Mouse (Mus musculus) hindbrain, embryonic 11.5 days (tissue): ENCODE results near the gene Hip1. TPM values are rescaled to one million over a fixed set of nuclear protein-coding genes. Genes with fewer than 3 reads are reported as not detected.

Source experiments
- ATAC-seq: fragments of 200-750 bp; cut with Nextera tagmentation; 2 replicates; pipeline ENCODE4 v1.8.0; 2017; ENCODE audit warnings: mild to moderate bottlenecking, moderate TSS enrichment, moderate library complexity; ENCODE audit not compliant: low FRiP score
- DNase-seq: peaks from one replicate; pipeline ENCODE4 v3.0.0-alpha.2; 2015; ENCODE audit warnings: low spot score
- H3K27ac ChIP-seq: fragments of 300-500 bp; sonication (generic); 2 replicates; pipeline ENCODE4 v1.5.1; 2014; ENCODE audit warnings: mild to moderate bottlenecking, low read depth, low read length
- H3K27me3 ChIP-seq: fragments of 300-500 bp; sonication (generic); 2 replicates; pipeline ENCODE4 v1.6.1; 2014; ENCODE audit warnings: mild to moderate bottlenecking, low read length, moderate library complexity, mixed read lengths; ENCODE audit not compliant: control insufficient read depth, insufficient read depth
- H3K36me3 ChIP-seq: fragments of 300-500 bp; sonication (generic); 2 replicates; pipeline ENCODE4 v1.6.1; 2014; ENCODE audit warnings: mild to moderate bottlenecking, low read length, moderate library complexity, mixed read lengths; ENCODE audit not compliant: control insufficient read depth, insufficient read depth
- H3K4me1 ChIP-seq: fragments of 300-500 bp; sonication (generic); replicated peaks from 2 replicates; pipeline ENCODE4 v1.6.1; 2014; ENCODE audit warnings: low read length, mixed read lengths; ENCODE audit not compliant: control insufficient read depth, insufficient read depth
- H3K4me2 ChIP-seq: fragments of 300-500 bp; sonication (generic); replicated peaks from 2 replicates; pipeline ENCODE4 v1.6.1; 2014; ENCODE audit warnings: mild to moderate bottlenecking, low read depth, low read length
- H3K4me3 ChIP-seq: fragments of 300-500 bp; sonication (generic); 2 replicates; pipeline ENCODE4 v1.5.1; 2014; ENCODE audit warnings: low read depth, low read length
- H3K9ac ChIP-seq: fragments of 300-500 bp; sonication (generic); 2 replicates; pipeline ENCODE4 v1.6.1; 2014; ENCODE audit warnings: low read depth, low read length
- H3K9me3 ChIP-seq: fragments of 300-500 bp; sonication (generic); 2 replicates; pipeline ENCODE4 v1.6.1; 2016; ENCODE audit warnings: low read length; ENCODE audit not compliant: control insufficient read depth
- whole genome bisulfite sequencing: fragments of 180-500 bp; shearing (Covaris S2); extraction: QIAGEN DNeasy Blood & Tissue Kit; methylation state at CpG from one replicate; pipeline ENCODE4 v1.1.7; 2014; 5-methylcytosine and 5-hydroxymethylcytosine counted together
- polyA plus RNA-seq: library from polyadenylated mRNA; unstranded; fragments of >200 nt; fragmentation: Nextera tagmentation; extraction: Ambion mirVana; gene quantifications from 2 replicates; pipeline ENCODE4 v1.2.1, GENCODE M21; 2014

Hip1 gene
- polyA plus RNA-seq, 1 experiment from 2014 or later = 50.0 TPM

DNA sequence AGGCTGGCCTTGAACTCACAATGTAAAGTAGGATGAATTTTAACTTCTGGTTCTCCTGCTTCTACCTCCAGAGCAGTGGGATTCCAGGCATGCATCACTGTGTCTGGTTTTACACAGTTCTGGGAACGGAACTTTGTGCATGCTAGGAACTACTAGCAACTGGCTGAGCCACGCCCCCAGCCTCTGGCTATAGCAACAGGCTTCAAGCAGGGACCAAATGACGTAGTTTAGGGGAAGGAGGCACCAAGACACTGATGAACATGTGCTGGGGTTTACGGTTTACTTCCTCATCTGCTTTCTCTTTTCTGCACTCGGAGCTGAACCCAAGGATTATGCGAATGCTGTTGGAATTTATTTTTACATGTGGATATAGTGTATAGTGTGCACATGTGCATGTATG, 72.5 kb downstream of the Hip1 start:
- Histone ChIP-seq H3K9ac (no peak overlapping the region), H3K4me1 (no peaks in the 10 kb centered on the region), H3K9me3 (no peaks in the 10 kb centered on the region), H3K4me3 (no peak overlapping the region), H3K27ac (no peak overlapping the region), H3K36me3 (no peaks in the 10 kb centered on the region), H3K4me2 (no peak overlapping the region), H3K27me3 (no peaks in the 10 kb centered on the region)
- no peak for ATAC-seq
- WGBS = 92% methylated on average over 6 of the region's 6 CpGs
- DNase-seq = no peak

DNA sequence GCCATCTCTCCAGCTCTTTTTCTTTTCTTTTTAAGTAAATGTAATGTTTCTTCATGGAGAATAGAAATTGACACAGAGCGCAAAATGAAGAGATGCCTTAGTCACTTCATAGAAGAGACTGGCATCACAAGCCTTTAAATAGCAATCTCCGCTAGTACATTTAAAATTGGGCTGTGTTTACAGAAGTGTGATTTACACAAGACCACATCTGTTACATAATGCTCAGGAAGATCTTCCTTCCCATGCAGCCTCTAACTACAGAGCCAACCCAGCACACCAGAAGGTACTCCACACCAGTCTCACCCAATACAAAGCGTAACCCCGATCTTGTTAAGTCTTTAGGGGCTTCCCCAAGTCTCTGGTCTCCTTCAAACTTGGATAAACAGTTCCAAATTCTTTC, 73.2 kb downstream of the Hip1 start:
- DNase-seq (no peak), ATAC-seq (no peak)
- Histone ChIP-seq H3K36me3 (no peaks in the 10 kb centered on the region), H3K27ac (no peak overlapping the region), H3K27me3 (no peaks in the 10 kb centered on the region), H3K4me2 (no peak overlapping the region), H3K9me3 (no peaks in the 10 kb centered on the region), H3K9ac (no peak overlapping the region), H3K4me3 (no peak overlapping the region), H3K4me1 (no peaks in the 10 kb centered on the region)
- WGBS = 99% methylated on average over 4 of the region's 4 CpGs

DNA sequence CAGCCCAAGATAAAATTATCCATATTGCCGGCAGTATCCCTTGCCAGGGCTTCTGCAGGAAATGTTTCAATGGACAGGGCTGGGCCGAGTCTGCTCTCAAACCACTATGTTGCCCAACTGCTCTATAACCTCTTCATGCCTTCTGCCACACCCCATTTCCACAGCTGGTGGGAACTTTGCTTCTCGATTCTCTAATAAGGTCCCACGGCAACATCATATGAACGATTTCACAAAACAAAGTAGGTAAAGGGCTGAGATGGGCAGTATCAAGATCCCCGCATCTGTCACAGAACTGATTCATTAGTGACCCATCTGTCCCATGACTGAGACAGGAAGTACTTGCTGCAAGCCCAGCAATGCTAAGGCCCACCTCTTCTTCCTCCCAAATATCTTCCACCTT, 76.6 kb downstream of the Hip1 start:
- 96% methylated on average over 6 of the region's 6 CpGs for WGBS
- H3K4me2 ChIP-seq = no peak overlapping the region
- no peaks in the 10 kb centered on the region for H3K9me3 ChIP-seq
- DNase-seq (no peak), ATAC-seq (no peak)
- H3K27me3 ChIP-seq = no peaks in the 10 kb centered on the region
- no peak overlapping the region for H3K9ac ChIP-seq
- H3K36me3 ChIP-seq = no peaks in the 10 kb centered on the region
- H3K4me1 ChIP-seq = no peaks in the 10 kb centered on the region
- H3K27ac ChIP-seq = no peak overlapping the region
- H3K4me3 ChIP-seq = no peak overlapping the region

DNA sequence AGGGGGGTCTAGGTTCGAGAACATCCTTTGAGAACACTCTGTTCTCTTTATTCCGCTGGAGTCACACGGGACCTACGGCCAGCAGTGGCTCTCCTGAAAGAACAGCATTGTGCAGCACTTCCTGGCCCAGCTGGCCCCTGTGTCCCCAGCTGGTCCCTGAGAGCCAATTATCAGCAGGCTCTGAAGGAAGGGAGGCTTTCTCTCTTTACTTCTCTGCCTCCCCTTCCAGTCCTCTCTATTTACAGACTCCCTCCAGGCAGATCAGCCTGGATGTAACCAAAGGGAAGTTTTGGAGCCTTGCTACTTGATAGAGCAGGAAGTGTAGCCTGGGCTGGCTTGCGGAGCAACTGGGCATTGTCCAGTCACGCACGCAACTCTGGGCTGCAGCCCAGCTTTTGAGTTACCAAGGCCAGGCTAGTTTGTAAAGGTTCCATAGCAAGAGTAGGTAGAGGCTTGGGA, 79.1 kb downstream of the Hip1 start:
- Histone ChIP-seq H3K27me3 (no peaks in the 10 kb centered on the region), H3K4me2 (no peak overlapping the region), H3K9ac (no peak overlapping the region), H3K9me3 (no peaks in the 10 kb centered on the region), H3K4me3 (no peak overlapping the region), H3K36me3 (no peaks in the 10 kb centered on the region), H3K27ac (peak overlapping the region; percentile 58), H3K4me1 (no peaks in the 10 kb centered on the region)
- no peak for DNase-seq
- WGBS = 64% methylated on average over 7 of the region's 7 CpGs
- ATAC-seq = no peak

DNA sequence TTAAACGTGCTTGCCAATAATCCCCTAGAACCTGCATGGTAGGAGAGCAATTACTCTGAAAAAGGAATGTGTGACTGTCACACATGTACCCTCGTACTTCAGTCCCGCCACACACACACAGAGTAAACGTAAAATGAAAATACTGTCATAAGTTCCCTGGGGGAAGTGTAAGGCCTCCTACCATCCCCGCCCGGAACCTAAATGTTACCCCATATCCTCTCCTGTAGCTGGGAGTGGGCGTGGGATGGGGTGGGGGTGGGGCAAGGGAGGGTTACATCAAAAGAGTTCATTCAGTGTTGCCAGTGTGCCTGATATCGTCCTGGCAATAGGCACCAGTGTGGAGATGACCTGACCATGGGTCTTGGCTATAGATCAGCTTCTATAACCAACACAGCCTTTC, 81.5 kb downstream of the Hip1 start:
- peaks cover 9% of the 10 kb centered on the region; the same call in 1 of the 2 replicates for H3K36me3 ChIP-seq
- H3K27me3 ChIP-seq = no peaks in the 10 kb centered on the region
- H3K9ac ChIP-seq = no peak overlapping the region

DNA sequence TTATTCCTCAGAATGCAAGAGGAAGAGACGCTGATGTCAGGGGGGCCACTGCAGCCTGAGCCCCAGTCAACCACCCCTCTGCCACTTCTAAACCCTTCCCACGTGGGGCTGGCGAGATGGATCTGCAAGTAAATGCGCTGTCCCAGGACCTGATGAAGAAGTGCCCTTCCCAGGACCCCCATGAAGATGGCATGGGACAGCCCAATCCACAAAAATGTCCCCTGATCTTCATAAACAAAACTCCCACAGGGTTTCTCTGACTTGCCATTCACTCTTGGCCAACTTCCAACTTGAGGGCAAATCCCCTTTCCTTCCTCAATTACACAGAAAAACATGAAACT, 84.1 kb downstream of the Hip1 start:
- H3K4me2 ChIP-seq = no peak overlapping the region
- no peaks in the 10 kb centered on the region for H3K9me3 ChIP-seq
- no peak for ATAC-seq
- no peaks in the 10 kb centered on the region for H3K27me3 ChIP-seq
- no peaks in the 10 kb centered on the region for H3K4me1 ChIP-seq
- WGBS = 84% methylated on average over 4 of the region's 4 CpGs
- no peak overlapping the region for H3K27ac ChIP-seq
- no peak overlapping the region for H3K4me3 ChIP-seq
- peaks cover 14% of the 10 kb centered on the region; the same call in 1 of the 2 replicates for H3K36me3 ChIP-seq
- H3K9ac ChIP-seq = no peak overlapping the region
- no peak for DNase-seq

More for the DNA sequence above, 81.5 kb downstream of the Hip1 start:
- H3K4me1 ChIP-seq = no peaks in the 10 kb centered on the region
- H3K4me3 ChIP-seq = no peak overlapping the region
- no peak overlapping the region for H3K27ac ChIP-seq
- ATAC-seq (no peak), DNase-seq (no peak)
- H3K9me3 ChIP-seq = no peaks in the 10 kb centered on the region
- no peak overlapping the region for H3K4me2 ChIP-seq
- 89% methylated on average over 8 of the region's 8 CpGs for WGBS

DNA sequence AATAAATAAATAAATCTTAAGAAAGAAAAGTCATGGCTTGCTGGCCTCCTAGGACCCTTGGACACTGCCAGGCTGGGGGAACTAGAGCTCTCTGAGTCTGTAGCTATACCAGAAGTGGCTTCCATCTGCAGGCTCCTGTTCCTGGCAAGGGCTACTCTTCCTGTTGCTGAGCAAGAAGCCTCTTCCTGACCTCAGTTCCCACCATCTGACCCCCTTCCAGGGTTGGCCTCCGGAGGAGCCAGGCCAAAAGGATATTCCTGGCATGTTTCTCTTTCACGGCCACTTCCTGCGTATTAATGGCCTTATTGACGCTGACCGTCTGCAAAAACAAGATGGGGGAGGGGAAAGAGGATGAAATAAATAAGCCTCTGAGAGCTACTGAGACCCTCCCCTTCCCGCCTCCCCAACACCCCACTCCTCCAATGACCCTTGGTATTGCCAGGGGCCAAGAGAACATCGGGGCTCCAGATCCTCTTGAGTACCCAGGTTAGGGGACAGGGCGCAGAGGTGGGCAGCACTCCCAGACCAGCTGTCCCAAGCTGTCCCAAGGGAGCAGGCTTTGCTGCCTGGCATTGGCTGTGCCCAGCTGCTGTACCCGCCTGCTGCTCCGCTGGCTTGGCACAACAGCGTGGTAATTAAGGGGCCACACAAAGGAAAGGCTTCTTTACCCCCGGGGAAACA, 84.6 kb downstream of the Hip1 start:
- H3K27me3 ChIP-seq = no peaks in the 10 kb centered on the region
- H3K9ac ChIP-seq = no peak overlapping the region
- whole genome bisulfite sequencing = 79% methylated on average over 12 of the region's 12 CpGs
- H3K9me3 ChIP-seq = no peaks in the 10 kb centered on the region
- no peak overlapping the region for H3K4me3 ChIP-seq
- DNase-seq (no peak), ATAC-seq (no peak)
- no peak overlapping the region for H3K27ac ChIP-seq
- no peak overlapping the region for H3K4me2 ChIP-seq
- no peaks in the 10 kb centered on the region for H3K4me1 ChIP-seq
- peaks cover 14% of the 10 kb centered on the region; the same call in 1 of the 2 replicates for H3K36me3 ChIP-seq

DNA sequence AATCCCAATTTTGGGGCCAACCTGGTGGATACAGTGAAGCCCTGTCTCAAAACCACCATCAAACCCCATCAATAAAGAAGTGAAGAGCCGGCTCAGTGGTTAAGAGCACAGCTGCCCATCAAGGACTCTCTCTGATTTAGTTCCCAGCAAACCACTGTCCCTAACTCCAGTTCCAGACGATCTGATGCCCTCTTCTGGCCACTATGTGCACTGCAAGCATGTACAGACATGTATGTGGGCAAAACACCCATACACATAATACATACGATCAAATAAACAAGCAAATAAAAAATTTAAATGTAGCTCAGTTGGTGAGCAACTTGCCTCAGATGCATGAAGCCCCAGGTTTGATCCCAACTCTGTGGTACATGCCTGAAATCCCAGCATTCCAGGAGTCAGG, 85.4 kb downstream of the Hip1 start:
- no peak overlapping the region for H3K4me3 ChIP-seq
- 76% methylated on average over 3 of the region's 3 CpGs for WGBS
- no peak overlapping the region for H3K4me2 ChIP-seq
- H3K36me3 ChIP-seq = peaks cover 21% of the 10 kb centered on the region; the same call in 1 of the 2 replicates
- H3K9me3 ChIP-seq = no peaks in the 10 kb centered on the region
- ATAC-seq = no peak
- no peaks in the 10 kb centered on the region for H3K27me3 ChIP-seq
- H3K4me1 ChIP-seq = no peaks in the 10 kb centered on the region
- no peak overlapping the region for H3K27ac ChIP-seq
- no peak for DNase-seq
- H3K9ac ChIP-seq = no peak overlapping the region

DNA sequence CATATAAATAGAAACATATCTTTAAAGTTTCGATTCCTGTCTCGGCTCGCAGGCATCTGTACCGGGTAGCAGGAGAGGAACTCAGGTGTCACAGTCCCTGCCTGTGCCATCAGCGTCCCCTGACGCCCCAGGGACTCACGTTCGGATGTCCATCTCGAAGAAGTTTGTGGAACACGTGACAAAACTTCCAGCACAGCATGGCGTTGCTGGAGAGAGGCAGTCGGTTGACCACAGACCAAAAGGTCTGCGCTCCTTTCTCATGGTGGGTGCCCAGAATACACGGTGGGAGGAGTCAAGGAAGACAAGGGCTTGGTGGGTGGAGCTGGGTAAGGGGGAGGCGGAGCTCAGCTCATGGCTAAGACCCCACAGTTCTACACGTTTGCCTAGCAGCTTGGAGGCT, 87.0 kb downstream of the Hip1 start:
- Histone ChIP-seq H3K36me3 (peaks cover 21% of the 10 kb centered on the region; the same call in 1 of the 2 replicates), H3K4me1 (no peaks in the 10 kb centered on the region), H3K4me3 (no peak overlapping the region), H3K9ac (no peak overlapping the region), H3K4me2 (no peak overlapping the region), H3K27ac (no peak overlapping the region), H3K27me3 (no peaks in the 10 kb centered on the region), H3K9me3 (peaks cover 3% of the 10 kb centered on the region; the same call in 1 of the 2 replicates)
- DNase-seq = no peak
- ATAC-seq = no peak
- WGBS = 91% methylated on average over 16 of the region's 16 CpGs
